Comparison of ENCODE assay signal across 24 mouse cellular contexts in genomic region chr19:53536251-53536650, GRCm38 (mm10). TPM values are rescaled to one million over a fixed set of nuclear protein-coding genes. Genes with fewer than 3 reads are reported as not detected.
DNase-seq lines count a peak whose midpoint lies in the region; ATAC-seq lines count a peak whose summit lies in the region.
"Had no signal": no experiment of that assay in that cellular context is flagged by ENCODE, and none has a peak within 500 bp of the region (broad histone marks: within the 10 kb centered on the region; RNA-seq: fewer than 3 reads in every experiment).

No protein-coding gene starts in this region.

- no peak for ATAC-seq in forebrain, embryonic 13.5 days
- ATAC-seq: forebrain, postnatal 0 days; hindbrain, embryonic 16.5 days; midbrain, embryonic 13.5 days had no signal

- peak; percentile 28 for DNase-seq in cerebellum, adult 9-11 months
- DNase-seq in cerebellum, adult 11-12 months = no peak
- peak; percentile 15 to 43 for DNase-seq in thymus, postnatal 36 days
- no peak for DNase-seq in thymus, adult 18-20 months
- DNase-seq in naive thymus-derived CD4-positive, alpha-beta T cell, adult 2 months (ENCODE audit: low read depth) = peak; percentile 43
- DNase-seq in frontal cortex, postnatal 10 days (ENCODE audit: low spot score in 2 of 2) = no peak
- DNase-seq: cerebellum, adult 11 months; forebrain, postnatal 0 days; gastrocnemius, postnatal 10 days; heart, postnatal 14 days; kidney, adult 9 months; layer of hippocampus, adult 9-11 months; liver; lung, adult 2 months; retina, postnatal 1 day; right cerebral cortex, postnatal 14 days had no signal

- H3K4me3 ChIP-seq in forebrain, embryonic 13.5 days = no peak overlapping the region
- H3K4me3 ChIP-seq: heart, embryonic 13.5 days; midbrain, embryonic 13.5 days; stomach, embryonic 15.5 days had no signal

- H3K9me3 ChIP-seq in forebrain, embryonic 13.5 days (replicated peaks) = no peaks in the 10 kb centered on the region
- H3K9me3 ChIP-seq: G1E; heart, embryonic 13.5 days; midbrain, embryonic 13.5 days; stomach, embryonic 15.5 days had no signal

- no peak overlapping the region for H3K4me2 ChIP-seq in forebrain, embryonic 13.5 days
- H3K4me2 ChIP-seq: heart, embryonic 13.5 days; midbrain, embryonic 13.5 days; stomach, embryonic 15.5 days had no signal

- H3K27me3 ChIP-seq in forebrain, embryonic 13.5 days = peaks cover 12% of the 10 kb centered on the region
- H3K27me3 ChIP-seq: heart, embryonic 13.5 days; stomach, embryonic 15.5 days had no signal

- no peaks in the 10 kb centered on the region for H3K4me1 ChIP-seq in forebrain, embryonic 13.5 days
- H3K4me1 ChIP-seq: midbrain, embryonic 13.5 days; stomach, embryonic 15.5 days had no signal

- H3K27ac ChIP-seq in forebrain, embryonic 13.5 days = no peak overlapping the region
- H3K27ac ChIP-seq: heart, embryonic 13.5 days; liver, embryonic 14.5 days; macrophage; midbrain, embryonic 13.5 days; stomach, embryonic 15.5 days had no signal

- 94% methylated on average over 6 of the region's 6 CpGs for WGBS in forebrain, embryonic 13.5 days

- H3K9ac ChIP-seq in forebrain, embryonic 13.5 days = no peak overlapping the region
- H3K9ac ChIP-seq: forebrain, postnatal 0 days; heart, embryonic 13.5 days; liver, embryonic 14.5 days; midbrain, embryonic 13.5 days; stomach, embryonic 15.5 days had no signal

- no peaks in the 10 kb centered on the region for H3K36me3 ChIP-seq in forebrain, embryonic 13.5 days (ENCODE audit: poor library complexity, severe bottlenecking)
- H3K36me3 ChIP-seq: G1E; midbrain, embryonic 13.5 days; stomach, embryonic 15.5 days had no signal

RNA-seq across cellular contexts. Expression of gene Dusp5, which starts 7.3 kb away (rescaled TPM):
- polyA plus RNA-seq in forebrain, embryonic 13.5 days (2015; fragmentation: Nextera tagmentation; extraction: Ambion mirVana) = 1.5 and 1.8 TPM in 2 replicates

RNA-seq across cellular contexts. Expression of gene Nutf2-ps1, which starts 52.6 kb away (rescaled TPM):
- polyA plus RNA-seq in forebrain, embryonic 13.5 days (2015; fragmentation: Nextera tagmentation; extraction: Ambion mirVana) = 412 and 436 TPM in 2 replicates

Comparison
In these comparisons a context has a peak if more than half of its experiments do, and no peak if none do; other contexts are left out.
1. DNase-seq: peak in cerebellum, adult 9-11 months (single experiment), thymus, postnatal 36 days (2 of 2) and naive thymus-derived CD4-positive, alpha-beta T cell, adult 2 months (single experiment); none in cerebellum, adult 11-12 months (single experiment), thymus, adult 18-20 months (0 of 2) and frontal cortex, postnatal 10 days (0 of 2).